Mouse (Mus musculus) spleen, adult 2 months (tissue): ENCODE measurements around the gene Fyco1.

ENCODE experiments used
- CTCF ChIP-seq: fragments of 200-500 bp; IDR thresholded peaks from 2 replicates; pipeline ENCODE4 v1.5.1; 2011; ENCODE audit warnings: mild to moderate bottlenecking, inconsistent platforms; ENCODE audit not compliant: insufficient read depth, insufficient read length, insufficient replicate concordance; ENCODE audit errors: extremely low read depth
- POLR2A ChIP-seq: fragments of 200-500 bp; IDR thresholded peaks from 2 replicates; pipeline ENCODE4 v1.6.1; 2011; ENCODE audit warnings: low read depth, low read length, inconsistent platforms

- TF ChIP-seq POLR2A (no peak), CTCF (no peak)
Measured at GRCm38 (mm10) chr9:123754333-123754732, 97.4 kb downstream of the Fyco1 start.
